Mouse (Mus musculus): Measurements from ENCODE around the gene Tfam.

Tfam gene

DNA sequence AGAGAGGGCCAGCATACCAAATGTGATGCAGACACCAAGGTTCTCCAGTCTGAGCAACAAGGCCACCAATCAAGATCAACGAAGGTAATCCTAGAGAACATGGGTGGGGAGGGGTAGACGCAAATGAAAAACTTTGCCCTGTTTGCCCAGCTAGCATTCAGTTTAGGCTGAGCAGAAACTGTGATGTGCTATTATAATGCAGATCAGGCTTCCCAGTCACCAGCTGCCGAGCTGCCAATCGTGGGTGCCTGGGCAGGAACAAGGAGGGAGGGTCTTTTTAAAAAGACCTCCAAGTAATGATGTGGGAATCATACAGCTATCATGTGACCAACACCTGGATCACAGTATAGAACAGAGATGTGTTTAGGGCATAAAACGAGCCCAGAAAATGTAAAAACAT is 15.0 kb downstream of the Tfam start:
- no peak for DNase-seq (ENCODE audit: low read depth, low spot score)

- DNase-seq (ENCODE audit: low read depth, low spot score) = no peak
These were observed 15.4 kb downstream of the Tfam start for GRCm38 (mm10) chr10:71222639-71223038.

DNA sequence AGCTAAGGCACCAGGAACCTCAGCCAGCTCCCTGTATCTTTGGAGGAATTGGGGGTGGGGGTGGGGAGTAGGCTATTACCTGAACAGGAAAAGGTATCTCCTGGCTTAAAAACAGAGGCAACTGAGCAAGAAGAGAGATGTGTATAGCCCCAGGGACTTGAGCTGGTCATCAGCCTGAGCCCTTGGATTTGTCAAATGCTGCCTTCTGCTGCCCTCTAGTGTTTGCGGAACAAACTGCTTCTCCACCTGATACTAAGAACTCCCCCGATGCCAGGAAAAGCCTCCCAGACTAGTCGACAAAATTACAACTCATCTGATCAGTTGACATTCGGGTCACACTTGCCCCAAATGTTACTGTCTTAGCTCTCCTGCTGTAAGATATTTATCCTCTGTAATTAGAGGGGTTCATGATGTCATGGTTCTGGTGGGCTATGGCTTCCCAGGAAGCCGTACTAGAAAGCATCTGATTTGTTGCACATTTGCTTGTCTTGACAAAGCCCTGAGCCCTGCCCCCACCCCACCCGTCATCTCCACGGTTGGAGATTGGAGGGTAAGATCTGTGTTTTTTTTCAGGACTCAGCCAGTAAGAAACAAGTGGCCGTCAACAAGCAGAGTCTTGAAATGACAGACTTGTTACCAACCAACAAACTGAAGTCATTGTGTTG is 19.7 kb downstream of the Tfam start:
- DNase-seq (ENCODE audit: low read depth, low spot score) = peak; percentile 67

GRCm38 (mm10) chr10:71215996-71216395 is 22.1 kb downstream of the Tfam start:
- no peak for DNase-seq (ENCODE audit: low read depth, low spot score)

DNA sequence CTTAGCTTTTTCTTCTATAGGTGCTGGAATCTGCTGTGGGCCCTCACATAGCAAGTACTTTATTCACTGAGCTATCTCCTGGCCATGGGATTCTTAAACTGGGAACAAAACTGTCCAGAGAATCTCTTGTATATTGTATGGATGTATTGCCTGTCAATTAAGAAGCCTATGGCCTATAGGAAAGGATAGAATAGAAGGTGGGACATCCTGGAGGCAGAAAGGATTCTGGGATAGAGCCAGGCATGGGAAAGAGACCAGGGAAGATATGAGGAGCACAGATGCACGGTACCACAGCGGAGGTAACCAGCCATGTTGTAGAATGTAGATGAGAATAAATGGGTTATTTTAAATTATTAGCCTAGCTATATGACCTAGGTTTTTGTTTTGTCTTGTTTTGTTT is 36.6 kb downstream of the Tfam start:
- no peak for DNase-seq (ENCODE audit: low read depth, low spot score)

DNA sequence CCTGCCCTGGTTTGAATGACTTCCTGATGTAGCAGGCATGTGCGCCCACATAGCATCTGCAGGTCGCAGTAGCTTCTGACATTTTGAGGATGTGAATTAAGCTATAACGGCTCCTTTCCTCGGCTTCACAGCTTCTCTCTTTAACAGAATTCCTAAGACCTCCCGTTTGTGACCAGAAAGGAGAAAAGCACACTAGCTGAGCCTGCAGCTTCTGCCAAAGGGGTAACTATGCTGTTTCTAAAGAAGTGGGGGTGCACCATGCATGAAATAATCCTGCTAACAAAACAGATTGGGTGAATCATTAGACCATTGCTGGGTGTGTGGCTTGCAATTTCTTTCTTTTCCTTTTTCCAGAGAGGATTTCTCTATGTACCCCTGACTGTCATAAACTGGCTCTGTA is 37.1 kb downstream of the Tfam start:
- DNase-seq (ENCODE audit: low read depth, low spot score) = no peak

DNA sequence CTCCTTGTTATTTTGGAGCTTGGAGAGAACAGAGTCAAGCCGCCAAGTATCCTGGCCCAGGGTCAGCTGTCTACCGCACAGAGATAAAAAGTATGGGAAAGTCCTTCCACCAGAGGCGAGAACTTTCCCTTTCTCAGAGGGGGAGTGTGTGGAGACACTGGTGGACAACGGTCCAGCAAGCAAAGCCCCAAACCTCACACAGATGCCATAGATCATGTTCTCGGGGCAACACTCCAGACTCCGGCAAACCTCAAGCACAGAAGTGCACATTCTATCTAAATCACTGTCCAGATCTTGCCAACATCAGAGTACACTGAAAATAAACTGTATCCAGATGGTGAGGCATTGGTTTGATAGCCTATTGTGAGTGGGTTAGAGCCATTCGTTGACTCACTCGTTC is 39.4 kb downstream of the Tfam start:
- DNase-seq (ENCODE audit: low read depth, low spot score) = no peak

GRCm38 (mm10) chr10:71197036-71197785 is 40.9 kb downstream of the Tfam start:
- DNase-seq (ENCODE audit: low read depth, low spot score) = no peak

DNA sequence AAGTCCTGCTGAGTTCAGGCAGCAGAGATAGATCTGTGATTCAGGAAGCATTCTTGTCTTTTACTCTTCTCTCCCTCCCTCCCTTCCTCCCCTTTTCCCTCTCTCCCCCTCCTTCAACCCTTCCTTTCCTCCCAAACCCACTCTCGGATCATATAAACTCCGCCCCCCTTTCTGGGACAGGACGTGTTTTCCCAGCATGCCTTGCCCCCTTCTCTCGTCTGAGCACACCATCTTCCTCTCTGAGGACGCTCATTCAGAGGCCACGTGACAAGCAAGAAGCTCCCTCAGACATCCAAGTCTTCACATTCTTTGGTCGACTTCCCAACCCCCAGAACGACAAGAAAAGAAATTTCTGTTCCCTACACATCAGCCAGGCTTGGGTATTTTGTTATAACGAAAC is 42.6 kb downstream of the Tfam start:
- DNase-seq (ENCODE audit: low read depth, low spot score) = no peak

DNA sequence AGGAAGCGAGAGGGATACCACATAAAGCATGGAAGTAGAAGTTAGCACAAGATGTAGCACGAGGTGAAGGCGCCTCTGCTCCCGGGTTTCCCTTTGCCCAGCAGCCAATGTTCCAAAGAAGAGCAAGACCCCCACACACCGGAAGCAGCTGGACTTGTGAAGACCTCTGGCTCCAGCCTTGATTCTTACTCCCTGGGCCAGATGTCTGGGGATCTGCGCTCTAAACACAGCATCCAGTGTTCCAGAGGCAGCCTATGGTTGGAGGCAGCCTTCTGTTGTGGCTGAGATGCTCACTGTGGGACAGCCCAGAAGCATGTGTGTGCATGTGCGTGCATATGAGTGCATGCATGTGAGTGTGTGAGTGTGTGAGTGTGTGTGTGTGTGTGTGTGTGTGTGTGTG is 43.4 kb downstream of the Tfam start:
- no peak for DNase-seq (ENCODE audit: low read depth, low spot score)

DNA sequence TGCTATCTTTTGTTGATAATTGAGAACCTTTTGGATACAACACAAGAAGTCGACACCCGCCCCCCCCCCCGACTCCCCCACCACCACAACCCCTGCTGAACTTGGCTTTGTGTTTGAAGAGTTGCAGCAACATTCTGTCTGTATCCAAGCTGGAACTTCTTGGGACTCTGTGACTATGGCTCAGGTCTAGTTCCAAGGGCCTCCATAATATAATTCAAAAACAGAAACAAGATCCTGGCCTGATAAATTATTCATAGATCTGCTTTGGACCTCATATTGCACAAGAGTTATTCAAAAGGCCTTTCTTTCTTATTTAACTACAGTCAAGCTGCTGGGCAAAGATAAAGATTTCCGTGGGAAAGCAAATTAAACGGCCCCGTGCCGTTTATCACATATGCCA is 44.8 kb downstream of the Tfam start:
- no peak for DNase-seq (ENCODE audit: low read depth, low spot score)

- no peak for DNase-seq (ENCODE audit: low read depth, low spot score)
These were observed 45.2 kb downstream of the Tfam start for GRCm38 (mm10) chr10:71192886-71193285.

- no peak for DNase-seq (ENCODE audit: low read depth, low spot score)
These were observed 49.4 kb downstream of the Tfam start for GRCm38 (mm10) chr10:71188681-71189080.

DNA sequence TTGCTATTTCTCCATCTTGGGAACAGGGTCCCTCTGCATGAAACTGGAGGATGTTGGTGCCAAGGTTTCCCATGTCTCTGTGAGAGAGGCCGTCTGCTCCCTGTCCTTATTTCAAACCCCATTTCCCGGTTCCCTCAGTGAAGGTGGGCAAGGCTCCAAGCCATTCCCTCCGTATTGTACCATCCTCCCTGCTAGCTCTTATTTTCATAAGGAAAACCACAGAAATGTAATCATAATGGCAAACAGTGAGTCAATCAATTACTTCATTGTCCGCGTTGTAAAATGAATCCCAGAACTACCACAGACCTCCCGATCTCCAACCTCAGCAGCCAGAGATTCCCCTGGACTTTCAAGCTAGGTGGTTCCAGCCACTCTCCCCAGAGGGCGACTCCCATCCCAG is 53.0 kb downstream of the Tfam start:
- no peak for DNase-seq (ENCODE audit: low read depth, low spot score)

DNA sequence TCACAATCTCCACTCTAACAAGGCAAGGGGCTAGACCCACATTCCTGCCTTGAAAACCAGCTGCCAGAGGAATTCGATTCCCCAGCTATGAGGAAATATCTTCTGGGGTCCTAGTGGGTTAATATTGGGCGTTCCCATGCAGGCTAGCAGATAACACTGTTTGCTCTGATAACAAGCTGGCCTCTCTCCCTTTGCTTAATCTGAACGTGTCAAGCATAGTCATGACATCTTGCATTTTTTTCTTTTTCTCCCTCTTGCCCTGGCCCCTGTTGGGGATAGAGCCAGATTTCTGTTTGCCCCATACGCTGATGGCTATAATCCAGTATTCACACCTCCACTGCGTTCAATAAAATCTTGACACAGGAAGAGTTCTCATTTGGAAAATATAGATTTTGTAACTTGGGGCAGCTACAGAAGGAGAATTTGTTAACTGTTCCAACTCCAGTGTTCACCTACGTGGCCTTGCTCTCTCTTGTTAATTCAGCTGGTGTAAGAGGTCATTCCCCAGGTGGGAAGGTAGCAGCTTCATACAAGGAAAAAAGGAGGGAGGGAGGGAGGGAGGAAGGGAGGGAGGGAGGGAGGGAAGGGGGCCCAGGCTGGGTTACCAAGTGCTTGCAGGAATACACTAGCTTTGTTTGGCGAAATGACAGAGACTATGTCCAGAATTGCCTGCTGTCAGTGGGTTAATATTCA is 54.6 kb downstream of the Tfam start:
- no peak for DNase-seq (ENCODE audit: low read depth, low spot score)

GRCm38 (mm10) chr10:71181931-71182330 is 56.1 kb downstream of the Tfam start:
- DNase-seq (ENCODE audit: low read depth, low spot score) = no peak

DNA sequence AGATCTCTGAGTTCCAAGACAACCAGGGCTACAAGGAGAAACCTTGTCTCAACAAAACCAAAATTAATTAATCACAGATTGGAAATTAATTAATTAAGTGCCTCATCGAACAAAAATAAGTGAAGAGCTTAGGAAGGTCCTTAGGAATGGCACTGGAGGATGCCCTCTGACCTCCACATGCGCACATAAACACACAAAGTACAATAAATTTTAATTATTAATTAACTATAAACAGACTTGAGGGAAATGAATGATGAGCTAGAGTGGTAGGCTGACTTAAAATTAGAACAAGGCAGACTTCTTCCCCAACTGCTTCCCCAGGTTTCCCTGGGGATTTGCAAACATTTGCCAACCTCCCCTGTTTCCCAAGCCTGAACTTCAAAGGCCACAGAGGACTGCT is 57.0 kb downstream of the Tfam start:
- no peak for DNase-seq (ENCODE audit: low read depth, low spot score)

DNA sequence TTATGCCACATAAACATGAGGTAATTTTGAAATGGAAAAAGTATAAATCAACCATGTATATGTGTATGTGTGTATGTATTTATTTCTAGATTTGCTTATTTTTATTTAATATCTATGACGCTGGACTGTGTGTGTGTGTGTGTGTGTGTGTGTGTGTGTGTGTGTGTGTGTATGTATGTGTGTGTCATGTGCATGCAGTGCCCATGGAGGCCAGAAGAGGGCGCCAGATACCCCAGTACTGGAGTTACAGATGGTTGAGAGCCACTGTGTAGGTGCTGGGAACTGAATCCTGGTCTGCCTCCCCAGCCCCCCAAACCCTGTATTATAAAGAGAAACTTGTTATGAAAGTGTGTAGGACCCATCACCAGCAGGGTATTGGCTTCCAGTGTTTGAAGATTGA is 58.0 kb downstream of the Tfam start:
- no peak for DNase-seq (ENCODE audit: low read depth, low spot score)

- no peak for DNase-seq (ENCODE audit: low read depth, low spot score)
These were observed 60.9 kb downstream of the Tfam start for GRCm38 (mm10) chr10:71177201-71177600.

GRCm38 (mm10) chr10:71176341-71176740 is 61.7 kb downstream of the Tfam start:
- DNase-seq (ENCODE audit: low read depth, low spot score) = no peak
